In the genomic region with DNA sequence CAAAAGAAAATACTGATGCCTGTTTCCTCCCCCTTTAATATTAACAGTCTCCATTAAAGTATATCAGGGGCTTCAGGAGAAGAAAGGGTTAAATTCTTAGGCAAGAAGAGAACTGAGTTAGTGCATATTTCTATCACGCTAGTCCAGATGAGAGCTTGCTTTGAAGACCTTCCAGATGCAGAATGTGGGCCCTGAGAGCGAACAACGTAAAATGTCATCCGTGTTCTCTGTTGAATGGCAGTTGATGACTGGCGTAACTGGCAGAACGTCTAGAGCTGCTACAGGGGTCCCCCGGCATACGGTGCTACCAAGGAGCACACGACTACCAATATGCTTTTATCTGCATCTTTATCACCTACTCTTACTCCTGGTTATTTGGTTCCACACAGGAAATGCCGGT, we compare ENCODE assay signal across 16 mouse cellular contexts.
"Had no signal": no experiment of that assay in that cellular context is flagged by ENCODE, and none has a peak within 500 bp of the region (broad histone marks: within the 10 kb centered on the region; RNA-seq: fewer than 3 reads in every experiment).

No protein-coding gene starts in this region.

- H3K4me3 ChIP-seq: intestine, embryonic 15.5 days; left cerebral cortex, adult 2 months; limb, embryonic 12.5 days; limb, embryonic 15.5 days; liver, embryonic 15.5 days; midbrain, embryonic 12.5 days; midbrain, embryonic 15.5 days; neural tube, embryonic 13.5 days had no signal

- H3K4me1 ChIP-seq: intestine, embryonic 15.5 days; liver, embryonic 15.5 days; midbrain, embryonic 12.5 days; midbrain, embryonic 15.5 days; neural tube, embryonic 13.5 days had no signal

- DNase-seq: kidney, adult 2 months; kidney, postnatal 36 days; layer of hippocampus, postnatal 36 days; lung, postnatal 10 days; thymus, adult 18-20 months; thymus, postnatal 36 days had no signal

- ATAC-seq: intestine, embryonic 15.5 days; midbrain, embryonic 15.5 days had no signal

- H3K36me3 ChIP-seq: intestine, embryonic 15.5 days; midbrain, embryonic 15.5 days had no signal

- H3K9ac ChIP-seq: intestine, embryonic 15.5 days; limb, embryonic 12.5 days; limb, embryonic 15.5 days; liver, embryonic 15.5 days; midbrain, embryonic 12.5 days; midbrain, embryonic 15.5 days; neural tube, embryonic 13.5 days had no signal

- H3K4me2 ChIP-seq: intestine, embryonic 15.5 days; limb, embryonic 12.5 days; limb, embryonic 15.5 days; liver, embryonic 11.5 days; liver, embryonic 15.5 days; midbrain, embryonic 12.5 days; midbrain, embryonic 15.5 days; neural tube, embryonic 13.5 days had no signal

- H3K9me3 ChIP-seq: intestine, embryonic 15.5 days; limb, embryonic 12.5 days; limb, embryonic 15.5 days; liver, embryonic 15.5 days; midbrain, embryonic 12.5 days; midbrain, embryonic 15.5 days; neural tube, embryonic 13.5 days had no signal

- H3K27me3 ChIP-seq: intestine, embryonic 15.5 days; limb, embryonic 12.5 days; limb, embryonic 15.5 days; liver, embryonic 15.5 days; midbrain, embryonic 12.5 days; midbrain, embryonic 15.5 days; neural tube, embryonic 13.5 days had no signal

- H3K27ac ChIP-seq: intestine, embryonic 15.5 days; left cerebral cortex, adult 2 months; limb, embryonic 12.5 days; limb, embryonic 15.5 days; liver, embryonic 15.5 days; macrophage; midbrain, embryonic 12.5 days; midbrain, embryonic 15.5 days; neural tube, embryonic 13.5 days had no signal
